Mouse (Mus musculus): ENCODE measurements around the gene Ntf5. TPM values are rescaled to one million over a fixed set of nuclear protein-coding genes. Genes with fewer than 3 reads are reported as not detected.

Ntf5 gene
- total RNA-seq, 2 experiments from 2014 or later, result 0.22 to 0.26 TPM

DNA sequence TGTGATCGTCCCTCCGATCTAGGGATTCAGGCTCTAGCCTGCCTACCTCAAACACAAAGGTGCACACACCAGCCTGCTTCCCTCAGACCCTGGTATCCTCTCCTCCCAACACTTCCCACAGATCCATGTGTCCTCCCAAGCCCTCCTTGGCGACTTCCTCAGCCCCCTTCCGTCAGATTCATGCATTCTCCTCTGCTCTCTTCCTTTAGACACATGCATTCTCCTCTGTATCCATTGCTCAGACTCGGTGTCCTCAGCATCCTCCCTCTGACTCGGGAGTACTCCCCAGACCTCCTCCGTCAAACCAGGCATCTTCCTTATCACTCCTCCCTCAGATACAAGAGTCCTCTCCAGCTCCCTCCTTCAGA lies 20.3 kb downstream of the Ntf5 start:
- intact Hi-C loops (cut with DNase I), result loop anchor here (2.0 kb wide), 2 partner anchors 25 to 29 kb away; partner anchors contain the start of genes Ftl1 and Kcna7
- no peak for DNase-seq

DNA sequence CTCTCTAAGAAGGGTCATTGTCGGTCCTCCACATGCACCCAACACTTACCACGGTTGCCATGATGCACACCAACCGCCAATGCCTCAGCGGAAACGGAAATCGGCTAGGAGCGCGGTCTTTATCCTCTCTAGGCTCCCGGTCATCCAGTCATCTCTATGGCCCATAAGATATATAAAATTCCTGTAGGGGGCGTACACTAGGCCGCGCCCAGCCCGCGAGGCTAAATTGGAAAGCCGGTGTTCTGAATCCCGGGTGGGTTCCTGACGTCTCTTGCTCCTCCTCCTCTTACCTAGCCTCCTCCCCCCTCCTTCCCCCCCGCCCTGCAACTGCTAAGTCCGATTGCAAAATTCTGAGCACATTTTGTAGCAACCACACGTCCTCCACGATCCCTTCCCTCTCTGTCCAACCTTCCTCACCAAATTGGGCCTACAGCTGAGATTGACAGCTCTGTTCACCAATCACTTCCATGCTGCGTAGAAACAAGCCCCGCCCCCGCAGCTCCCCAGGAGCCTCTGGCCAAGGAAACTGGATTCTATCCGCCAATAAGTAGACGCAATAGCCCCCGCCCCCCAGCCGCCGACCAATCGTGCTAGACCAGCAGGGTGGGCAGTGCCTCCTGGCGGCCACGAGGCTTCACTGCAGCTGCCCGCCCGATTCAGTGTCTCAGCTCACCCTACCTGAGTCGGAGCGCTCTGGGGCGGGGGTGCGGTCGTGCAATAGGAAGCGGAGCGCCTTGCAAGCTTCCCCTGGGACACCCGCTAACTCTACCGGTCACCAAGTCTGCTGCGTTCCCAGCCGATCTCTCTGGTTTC lies 20.9 kb downstream of the Ntf5 start, which contains the start of gene Gys1:
TSS of gene Gys1 (plus strand) at position 642 of the 813 bp plus-strand sequence.
- DNase-seq, result peak; percentile 100
- intact Hi-C loops (cut with DNase I), result loop anchor here (2.0 kb wide), 2 partner anchors 24 to 30 kb away; partner anchors contain the start of genes Ftl1 and Kcna7

DNA sequence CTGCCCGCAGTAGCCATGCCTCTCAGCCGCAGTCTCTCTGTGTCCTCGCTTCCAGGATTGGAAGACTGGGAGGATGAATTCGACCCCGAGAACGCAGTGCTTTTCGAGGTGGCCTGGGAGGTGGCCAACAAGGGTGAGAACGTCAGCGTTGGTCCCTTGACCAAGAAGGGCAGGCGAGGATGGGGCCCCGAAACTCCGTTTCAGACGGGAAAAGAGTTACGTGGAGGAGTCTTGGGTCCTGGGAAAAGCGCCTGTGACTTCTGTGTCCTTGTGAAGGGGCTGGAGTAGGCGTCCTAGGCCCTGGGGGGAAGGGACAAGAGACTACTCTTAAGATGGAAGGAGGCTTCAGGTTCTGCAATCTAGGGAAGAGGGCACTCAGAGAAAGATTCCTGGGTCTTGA lies 21.5 kb downstream of the Ntf5 start:
- intact Hi-C loops (cut with DNase I), result loop anchor here (2.0 kb wide), 2 partner anchors 24 to 30 kb away; partner anchors contain the start of genes Ftl1 and Kcna7
- DNase-seq, result no peak

DNA sequence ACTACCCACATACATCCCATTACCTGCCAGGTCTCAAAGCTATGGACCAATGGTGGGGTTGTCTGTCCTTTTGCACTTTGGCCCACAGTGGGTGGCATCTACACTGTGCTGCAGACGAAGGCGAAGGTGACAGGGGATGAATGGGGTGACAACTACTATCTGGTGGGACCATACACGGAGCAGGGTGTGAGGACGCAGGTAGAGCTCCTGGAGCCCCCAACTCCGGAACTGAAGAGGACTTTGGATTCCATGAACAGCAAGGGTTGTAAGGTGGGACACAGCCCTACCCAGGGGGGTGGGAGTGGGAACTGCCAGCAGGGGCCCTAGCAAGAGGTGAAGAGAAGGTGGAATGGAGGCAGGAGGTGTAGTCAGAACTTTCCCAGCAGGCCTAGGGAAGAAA lies 22.9 kb downstream of the Ntf5 start:
- intact Hi-C loops (cut with DNase I), result no loop called here
- no peak for DNase-seq

DNA sequence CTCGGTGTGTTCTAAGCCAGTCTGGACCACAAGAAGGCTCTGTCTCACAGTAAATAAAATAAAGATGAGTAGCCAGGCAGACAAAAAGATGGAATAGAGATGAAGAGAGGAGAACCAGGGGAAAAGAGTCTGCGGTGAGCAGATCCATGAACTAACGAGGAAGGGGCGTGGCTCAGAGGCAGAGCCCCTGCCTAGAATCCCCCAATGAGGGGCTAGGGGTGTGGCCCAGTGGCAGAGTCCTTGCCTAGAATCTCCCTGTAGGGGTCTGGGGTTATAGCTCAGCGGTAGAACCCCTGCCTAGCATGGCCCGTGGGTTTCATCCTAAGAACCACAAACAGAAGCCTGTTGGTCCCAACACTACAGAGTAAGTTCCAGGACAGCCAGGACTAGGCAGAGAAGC lies 23.6 kb downstream of the Ntf5 start:
- intact Hi-C loops (cut with DNase I), result no loop called here
- DNase-seq, result no peak

DNA sequence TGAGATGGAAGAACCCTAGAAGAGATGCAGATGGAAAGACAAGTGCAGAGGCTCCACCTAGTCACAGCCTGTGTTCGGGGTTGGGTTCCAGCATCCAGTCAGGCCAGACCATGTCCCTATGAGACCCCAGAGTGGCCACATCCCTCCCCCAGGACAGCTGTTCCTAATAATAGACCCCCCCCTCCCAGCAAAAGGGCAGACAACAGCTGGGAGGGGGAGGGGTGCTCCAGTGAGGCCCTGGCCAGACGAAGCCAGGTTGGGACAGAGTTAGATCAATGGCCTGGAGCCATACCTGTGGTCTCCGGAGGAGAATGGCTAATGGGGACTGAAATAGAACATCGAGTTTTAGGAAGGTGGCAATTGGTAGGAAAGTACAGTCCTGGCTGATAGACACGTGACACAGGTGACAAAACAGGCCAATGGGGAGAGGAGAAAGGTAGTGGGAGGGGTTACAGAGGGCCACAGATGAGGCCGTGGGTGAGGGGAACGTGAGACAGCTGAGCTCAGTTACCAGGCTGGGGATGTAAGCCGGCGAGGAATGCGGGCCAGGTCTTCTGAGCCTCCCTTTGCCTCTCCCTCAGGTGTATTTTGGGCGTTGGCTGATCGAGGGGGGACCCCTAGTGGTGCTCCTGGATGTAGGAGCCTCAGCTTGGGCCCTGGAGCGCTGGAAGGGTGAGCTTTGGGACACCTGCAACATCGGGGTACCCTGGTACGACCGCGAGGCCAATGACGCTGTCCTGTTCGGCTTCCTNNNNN lies 24.2 kb downstream of the Ntf5 start, which contains the start of gene Ruvbl2:
TSS of gene Ruvbl2 (minus strand) at position 576 of the 756 bp plus-strand sequence.
- intact Hi-C loops (cut with DNase I), result no loop called here

DNA sequence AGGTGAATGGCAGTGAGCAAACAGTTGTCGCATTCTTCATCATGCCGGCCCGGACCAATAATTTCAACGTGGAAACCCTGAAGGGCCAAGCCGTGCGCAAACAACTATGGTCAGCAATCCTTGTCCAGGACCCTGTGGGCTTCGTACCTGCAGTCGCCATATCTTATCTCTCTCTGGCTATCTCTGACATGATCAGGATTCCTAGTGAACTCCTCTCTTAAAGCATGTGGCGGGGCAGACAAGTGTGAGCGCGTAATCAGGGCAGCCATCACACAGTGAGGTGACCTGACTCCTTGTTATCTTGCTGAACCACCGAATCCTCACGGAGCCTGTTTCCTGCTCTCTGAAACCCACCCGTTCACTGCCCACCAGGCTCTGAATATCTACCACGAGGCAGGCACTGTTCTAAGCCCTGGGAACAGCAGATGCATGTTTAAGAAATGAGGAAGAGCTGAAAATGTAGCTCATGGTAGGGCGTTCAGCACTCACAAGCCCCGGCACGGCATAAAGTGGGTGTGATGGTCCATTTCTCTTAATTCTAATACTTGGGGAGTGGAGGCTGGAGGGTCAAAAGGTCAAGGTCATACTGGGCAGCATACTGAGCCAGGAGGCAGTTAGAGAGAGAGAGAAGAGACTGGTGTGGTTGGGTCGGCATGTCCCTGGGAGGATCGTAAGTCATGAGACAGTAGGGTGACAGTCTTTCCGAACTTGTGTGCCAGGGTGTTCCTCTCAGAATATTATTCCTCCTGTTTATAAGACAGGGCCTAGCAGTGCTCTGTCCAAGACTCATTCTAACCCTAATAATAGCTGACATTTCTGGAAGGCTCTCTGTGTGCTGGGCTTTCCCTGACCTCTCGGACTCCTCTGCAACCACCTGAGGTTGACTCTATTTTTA lies 30.3 kb downstream of the Ntf5 start:
- intact Hi-C loops (cut with DNase I), result no loop called here
- DNase-seq, result no peak

More for the DNA sequence above, 24.2 kb downstream of the Ntf5 start, which contains the start of gene Ruvbl2:
- no peak for DNase-seq

DNA sequence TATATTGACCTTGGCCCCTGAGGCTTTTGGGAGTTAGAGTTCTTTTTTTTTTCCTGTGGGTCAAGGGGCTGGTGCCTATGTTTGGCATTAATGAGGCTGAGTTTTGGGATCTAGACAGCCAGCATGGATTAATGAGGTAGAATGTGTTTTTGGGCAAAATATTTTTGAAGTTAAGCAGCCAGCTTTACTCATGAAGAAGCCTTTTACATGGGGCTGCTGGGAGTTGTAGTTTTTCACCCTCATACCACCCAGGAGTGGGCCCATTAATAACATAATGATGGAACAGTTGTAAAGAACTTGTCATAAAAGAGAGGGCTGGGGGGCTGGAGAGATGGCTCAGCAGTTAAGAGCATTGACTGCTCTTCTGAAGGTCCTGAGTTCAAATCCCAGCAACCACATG lies 33.1 kb downstream of the Ntf5 start:
- no peak for DNase-seq
- intact Hi-C loops (cut with DNase I), result loop anchor here (5.0 kb wide), 1 partner anchor 144 kb away; no protein-coding TSS in a partner anchor

DNA sequence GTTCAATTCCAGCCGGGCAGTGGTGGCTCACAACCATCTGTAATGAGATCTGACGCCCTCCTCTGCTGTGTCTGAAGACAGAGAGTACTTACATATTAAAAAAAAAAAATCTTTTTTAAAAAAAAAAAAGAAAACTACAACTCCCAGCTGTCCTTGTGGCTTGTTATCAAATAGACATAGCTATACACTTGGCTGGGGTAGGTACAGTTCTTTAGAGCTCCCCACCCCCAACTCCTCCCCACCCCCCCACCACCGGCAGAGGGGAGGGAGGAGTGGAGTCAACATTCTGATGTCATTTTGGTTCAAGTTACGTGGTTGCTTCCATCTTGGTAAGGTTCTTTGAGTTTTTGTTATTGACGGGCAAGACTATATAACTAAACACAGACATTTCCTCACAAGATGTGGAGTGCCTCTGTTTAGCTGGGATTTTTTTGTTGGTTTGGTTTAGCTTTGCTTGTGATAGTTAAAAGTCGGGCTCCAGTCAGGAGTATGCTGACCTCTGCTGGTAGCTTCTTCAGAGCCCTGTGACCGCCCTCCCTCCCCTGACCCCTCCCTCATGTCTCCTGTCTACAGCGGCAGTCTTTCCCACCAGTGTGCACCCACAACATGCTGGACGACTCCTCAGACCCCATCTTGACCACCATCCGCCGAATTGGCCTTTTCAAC lies 34.0 kb downstream of the Ntf5 start:
- intact Hi-C loops (cut with DNase I), result loop anchor here (5.0 kb wide), 1 partner anchor 145 kb away; no protein-coding TSS in a partner anchor
- DNase-seq, result peak; percentile 55 to 67

DNA sequence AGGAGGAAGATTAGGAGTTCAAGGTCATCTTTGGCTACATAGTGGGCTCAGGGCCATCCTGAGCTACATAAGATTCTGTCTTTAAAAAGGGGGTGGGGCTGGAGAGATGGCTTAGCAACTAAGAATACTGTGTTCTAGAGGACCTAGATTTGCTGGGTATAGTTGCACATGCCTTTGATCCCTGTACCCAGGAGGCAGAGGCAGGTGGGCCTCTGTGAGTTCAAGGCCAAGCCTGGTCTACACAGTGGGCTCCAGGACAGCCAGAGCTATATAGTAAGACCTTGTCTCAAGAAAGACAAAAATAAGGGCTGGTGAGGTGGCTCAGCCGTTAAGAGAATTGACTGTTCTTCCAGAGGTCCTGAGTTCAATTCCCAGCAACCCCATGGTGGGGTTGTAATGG lies 36.5 kb downstream of the Ntf5 start:
- DNase-seq, result no peak
- intact Hi-C loops (cut with DNase I), result loop anchor here (5.0 kb wide), 2 partner anchors 112 to 148 kb away; no protein-coding TSS in a partner anchor

DNA sequence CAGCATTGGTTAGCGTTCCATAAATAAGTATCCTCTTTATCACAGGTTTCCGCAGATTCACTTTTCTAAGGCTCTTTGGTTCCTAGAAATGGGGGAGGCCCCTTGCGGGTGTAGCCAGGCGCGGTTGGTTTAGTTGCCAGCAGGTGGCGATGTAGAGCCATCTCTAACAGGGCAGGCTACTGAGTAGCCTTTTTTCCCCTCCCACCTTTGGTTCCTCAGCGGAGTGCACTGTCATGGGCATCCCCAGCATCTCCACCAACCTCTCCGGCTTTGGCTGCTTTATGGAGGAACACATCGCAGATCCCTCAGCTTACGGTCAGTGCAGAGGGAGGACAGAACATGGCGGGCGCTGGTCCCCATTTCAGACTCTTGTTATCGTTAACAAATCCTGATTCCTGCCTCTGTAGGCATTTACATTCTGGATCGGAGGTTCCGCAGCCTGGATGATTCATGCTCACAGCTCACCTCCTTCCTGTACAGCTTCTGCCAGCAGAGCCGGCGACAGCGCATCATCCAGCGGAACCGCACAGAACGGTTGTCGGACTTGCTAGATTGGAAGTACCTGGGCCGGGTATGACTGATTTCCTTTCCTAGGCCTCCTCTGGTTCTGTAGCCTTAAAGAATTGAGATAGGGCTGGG lies 38.0 kb downstream of the Ntf5 start:
- intact Hi-C loops (cut with DNase I), result loop anchor here (5.0 kb wide), 1 partner anchor 111 kb away; no protein-coding TSS in a partner anchor
- peak; percentile 82 to 91 for DNase-seq

DNA sequence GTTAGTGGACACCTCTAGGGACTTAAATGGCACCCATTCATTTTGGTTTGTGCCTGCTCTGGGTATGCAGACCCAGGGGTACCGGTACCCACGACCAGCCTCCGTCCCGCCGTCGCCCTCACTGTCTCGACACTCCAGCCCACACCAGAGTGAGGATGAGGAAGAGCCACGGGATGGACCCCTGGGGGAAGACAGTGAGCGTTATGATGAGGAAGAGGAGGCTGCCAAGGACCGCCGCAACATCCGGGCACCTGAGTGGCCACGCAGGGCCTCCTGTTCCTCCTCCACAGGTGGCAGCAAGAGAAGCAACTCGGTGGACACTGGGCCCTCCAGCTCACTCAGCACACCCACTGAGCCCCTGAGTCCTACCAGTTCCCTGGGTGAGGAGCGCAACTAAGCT lies 41.5 kb downstream of the Ntf5 start:
- no peak for DNase-seq
- intact Hi-C loops (cut with DNase I), result loop anchor here (5.0 kb wide), 1 partner anchor 107 kb away; no protein-coding TSS in a partner anchor

DNA sequence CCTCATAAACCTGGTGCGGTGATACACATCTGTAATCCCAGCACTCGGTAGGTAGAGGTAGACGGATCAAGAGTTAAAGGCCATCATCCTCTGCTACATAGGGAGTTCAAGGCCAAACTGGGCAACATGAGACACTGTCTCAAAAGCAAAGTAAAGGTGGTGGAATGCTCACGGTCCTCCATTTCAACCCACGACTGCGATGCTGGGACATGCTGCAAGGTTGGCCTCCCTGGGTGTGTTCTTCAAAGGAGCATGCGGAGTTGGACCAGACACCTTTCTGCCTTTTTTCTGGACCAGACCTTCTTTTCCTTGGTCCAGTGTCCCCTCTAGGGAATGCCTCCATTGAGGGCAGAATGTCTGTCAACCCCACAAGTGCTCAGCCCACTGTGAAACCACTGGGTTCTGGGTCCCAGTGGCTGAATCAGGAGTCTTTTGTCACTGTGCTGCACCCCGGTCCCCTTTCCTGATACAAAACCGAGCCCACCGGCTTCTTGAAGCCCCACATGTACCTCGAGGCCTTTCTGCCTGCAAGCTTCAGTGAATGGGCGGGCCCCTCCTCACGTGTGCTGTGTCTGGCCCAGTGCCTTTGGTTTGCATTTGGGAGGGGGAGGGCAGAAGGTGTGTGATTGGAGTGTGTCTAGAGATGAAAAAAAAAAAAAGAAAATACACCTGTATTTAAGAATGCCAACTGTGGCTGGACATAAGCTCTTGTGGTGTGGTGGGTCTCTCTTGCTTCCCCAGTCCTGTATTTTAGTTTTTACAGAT lies 42.6 kb downstream of the Ntf5 start:
- DNase-seq, result no peak
- intact Hi-C loops (cut with DNase I), result no loop called here

DNA sequence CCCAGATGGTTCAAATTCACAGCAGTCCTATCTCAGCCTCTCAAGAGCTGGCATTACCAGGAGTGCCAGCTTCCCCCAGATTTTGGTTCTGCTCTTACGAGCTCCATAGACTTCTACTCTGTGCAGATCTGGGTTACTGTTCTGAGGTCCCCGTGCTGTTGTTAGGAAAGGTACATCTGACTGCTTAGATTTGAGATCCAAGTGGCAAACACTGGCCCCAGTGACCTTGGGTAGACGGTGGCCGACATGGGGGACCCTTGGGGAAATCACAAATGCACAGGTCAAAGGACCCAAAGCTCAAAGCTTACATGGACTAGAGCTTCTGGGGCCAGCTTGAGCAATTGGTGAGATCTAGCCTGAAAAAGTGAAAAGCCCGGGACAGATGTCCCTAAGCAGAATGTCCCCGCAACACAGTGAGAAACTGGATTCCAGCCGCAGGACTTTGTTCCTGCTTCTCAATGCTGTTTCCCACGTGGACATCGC lies 43.3 kb downstream of the Ntf5 start:
- no peak for DNase-seq
- intact Hi-C loops (cut with DNase I), result no loop called here

DNA sequence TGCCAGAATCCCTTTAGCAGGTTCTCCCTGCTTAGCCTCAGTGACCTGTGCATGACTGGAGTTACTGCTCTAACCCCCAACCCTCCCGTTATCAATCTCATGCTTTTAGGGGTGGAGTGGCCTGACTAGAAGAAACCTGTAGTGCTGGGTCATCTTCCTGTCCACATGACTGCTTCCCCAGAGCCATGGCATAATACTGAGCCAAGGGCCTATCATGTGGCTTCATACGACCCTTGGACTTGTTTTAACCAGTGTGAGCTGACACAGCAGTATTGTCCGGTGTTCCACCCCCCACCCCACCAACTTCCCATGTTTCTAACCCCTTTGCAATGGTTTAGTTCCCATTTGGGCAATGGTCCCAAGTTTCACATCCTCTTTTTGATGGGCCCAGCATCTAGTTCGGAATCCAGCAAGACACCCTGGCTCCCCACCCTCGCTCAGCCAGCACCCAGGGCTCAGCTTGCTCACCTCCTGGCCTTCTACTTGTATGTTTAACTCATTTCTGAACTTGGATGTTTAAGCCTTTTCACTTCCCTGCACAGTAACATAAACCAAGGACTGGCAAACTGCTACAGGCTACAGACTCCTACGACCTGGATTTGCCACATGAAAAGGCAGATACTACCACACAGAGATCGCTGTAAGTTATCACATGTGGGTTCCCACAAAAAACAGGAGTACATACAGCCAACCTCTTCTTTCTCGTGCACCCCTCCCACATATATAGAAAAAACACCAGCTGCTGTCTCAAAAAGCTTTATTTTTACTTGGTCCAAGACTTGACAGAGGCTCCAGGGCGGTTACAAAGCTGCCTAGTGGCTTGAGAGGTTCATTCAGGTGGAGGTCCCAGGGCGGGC lies 43.9 kb downstream of the Ntf5 start:
- intact Hi-C loops (cut with DNase I), result loop anchor here (2.0 kb wide), 1 partner anchor 23 kb away; the partner anchor contains the start of gene Gys1
- DNase-seq, result peak in 1 of 2 experiments; percentile 50

DNA sequence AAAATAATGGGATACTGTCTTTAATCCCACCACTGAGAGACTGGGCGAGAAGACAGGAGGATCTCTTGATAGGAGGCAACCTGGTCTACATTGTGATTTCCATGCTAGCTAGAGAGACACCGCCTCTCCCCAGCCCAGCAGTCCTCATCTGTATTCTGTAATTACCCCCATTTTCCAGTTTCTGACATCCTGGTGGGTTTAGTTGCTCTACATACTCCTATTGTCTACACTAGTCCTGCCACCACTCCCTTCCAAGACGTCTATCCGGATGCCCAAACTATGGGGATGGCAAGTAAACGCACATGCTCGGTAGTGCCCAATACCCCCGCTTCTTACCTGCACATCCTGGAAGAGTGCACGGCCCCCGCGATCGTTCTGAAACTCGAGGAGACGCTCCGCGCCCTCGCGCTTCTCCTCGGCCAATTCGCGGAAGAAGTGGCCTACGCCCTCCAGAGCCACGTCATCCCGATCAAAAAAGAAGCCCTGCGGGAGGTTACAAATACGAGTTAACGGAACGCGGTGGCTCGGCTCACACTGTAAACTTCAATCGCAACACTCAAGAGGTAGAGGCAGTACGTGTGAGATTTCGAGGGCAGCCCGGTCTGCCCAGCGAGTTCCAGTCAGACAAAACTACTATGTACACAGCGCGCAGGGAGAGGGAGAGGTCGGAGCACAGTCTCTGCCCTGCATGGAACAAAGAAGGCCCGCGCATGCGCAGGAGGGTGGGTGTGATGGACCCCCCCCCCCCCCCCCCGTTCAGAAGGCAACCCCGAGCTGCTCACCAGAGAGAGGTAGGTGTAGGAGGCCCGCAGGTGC lies 45.5 kb downstream of the Ntf5 start:
- intact Hi-C loops (cut with DNase I), result loop anchor here (2.0 kb wide), 1 partner anchor 24 kb away; the partner anchor contains the start of gene Gys1
- peak; percentile 86 to 94 for DNase-seq
